11 mouse cellular contexts compared by ENCODE assay signal in the genomic region with DNA sequence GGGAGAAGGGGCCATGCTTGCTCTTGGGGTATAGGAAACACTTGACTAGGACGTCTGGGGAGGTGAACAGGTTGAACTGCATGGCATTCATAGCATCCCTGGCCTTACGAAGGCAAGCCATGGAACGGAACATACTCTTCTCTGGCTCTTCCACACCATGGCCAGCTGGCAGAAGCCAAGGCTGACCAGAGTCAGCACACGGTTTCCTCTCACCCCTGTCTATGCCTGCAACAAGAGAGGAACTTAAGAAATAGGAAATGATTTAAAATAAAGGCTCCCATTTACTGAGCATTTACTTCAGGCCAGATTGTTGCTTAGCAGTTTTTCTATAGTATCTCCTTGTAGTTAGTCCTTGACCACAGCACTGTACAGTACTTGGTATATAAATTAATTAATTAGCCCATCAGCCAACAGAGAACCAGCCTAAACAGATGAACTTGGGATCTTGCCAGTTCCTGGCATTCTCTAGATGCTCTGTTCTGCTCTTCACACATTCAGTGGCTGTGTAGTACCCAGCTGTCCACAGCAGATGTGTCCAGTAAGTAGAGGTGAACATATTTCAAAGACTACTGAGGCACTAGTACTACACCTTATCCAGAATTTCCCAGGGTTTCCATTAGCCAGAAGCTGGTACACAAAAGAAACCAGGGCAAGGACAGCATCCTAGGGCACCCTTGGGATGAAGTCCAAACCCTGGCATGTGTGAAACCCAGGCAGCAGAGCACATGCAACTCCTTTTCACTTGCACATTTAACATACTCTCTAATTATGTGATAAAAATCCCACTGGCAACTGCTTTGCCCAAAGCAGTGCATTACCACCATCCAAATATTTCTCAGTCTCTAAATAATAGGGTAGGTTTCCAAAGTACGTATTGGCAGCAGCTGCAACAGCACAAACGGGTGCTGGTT.
DNase-seq lines count a peak whose midpoint lies in the region; ATAC-seq and TF ChIP-seq lines count a peak whose summit lies in the region.
"Had no signal": no experiment of that assay in that cellular context is flagged by ENCODE, and none has a peak within 500 bp of the region (broad histone marks: within the 10 kb centered on the region; RNA-seq: fewer than 3 reads in every experiment).

No protein-coding gene starts in this region.

- 0 out of 2 replicates have a peak, but pooled peaks have one; percentile 60 for ATAC-seq in embryonic facial prominence, embryonic 15.5 days (ENCODE audit: insufficient number of reproducible peaks, low FRiP score, low TSS enrichment, low read depth)
- peak; percentile 78 for ATAC-seq in forebrain, embryonic 15.5 days (replicated peaks)
- ATAC-seq: activated CD4-positive, CD25-positive, alpha-beta regulatory T cell, adult 4 months had no signal

- H3K9me3 ChIP-seq in embryonic facial prominence, embryonic 15.5 days (replicated peaks): no peaks in the 10 kb centered on the region
- no peaks in the 10 kb centered on the region for H3K9me3 ChIP-seq in embryonic facial prominence, embryonic 10.5 days
- no peaks in the 10 kb centered on the region for H3K9me3 ChIP-seq in forebrain, embryonic 15.5 days
- H3K9me3 ChIP-seq: liver, embryonic 15.5 days had no signal

- H3K27me3 ChIP-seq in embryonic facial prominence, embryonic 15.5 days: no peaks in the 10 kb centered on the region
- H3K27me3 ChIP-seq in embryonic facial prominence, embryonic 10.5 days (replicated peaks; ENCODE audit: low read depth, poor library complexity, severe bottlenecking): no peaks in the 10 kb centered on the region
- no peaks in the 10 kb centered on the region for H3K27me3 ChIP-seq in forebrain, embryonic 15.5 days
- H3K27me3 ChIP-seq in thymus, adult 2 months (ENCODE audit: control insufficient read depth, insufficient read depth, low read length): no peaks in the 10 kb centered on the region
- H3K27me3 ChIP-seq: limb, embryonic 12.5 days; liver, embryonic 15.5 days had no signal

- no peak overlapping the region for H3K27ac ChIP-seq in embryonic facial prominence, embryonic 15.5 days (replicated peaks)
- H3K27ac ChIP-seq in embryonic facial prominence, embryonic 10.5 days (replicated peaks): no peak overlapping the region
- H3K27ac ChIP-seq in layer of hippocampus, adult 2 months: peak overlapping the region; percentile 60
- H3K27ac ChIP-seq in forebrain, embryonic 15.5 days (replicated peaks): peak overlapping the region; percentile 73
- no peak overlapping the region for H3K27ac ChIP-seq in thymus, adult 2 months (ENCODE audit: control insufficient read depth, insufficient read depth, low read length)
- H3K27ac ChIP-seq: limb, embryonic 12.5 days; liver, embryonic 15.5 days had no signal

- H3K4me3 ChIP-seq in embryonic facial prominence, embryonic 15.5 days (replicated peaks): no peak overlapping the region
- no peak overlapping the region for H3K4me3 ChIP-seq in embryonic facial prominence, embryonic 10.5 days
- H3K4me3 ChIP-seq in layer of hippocampus, adult 2 months: no peak overlapping the region
- no peak overlapping the region for H3K4me3 ChIP-seq in forebrain, embryonic 15.5 days
- no peak overlapping the region for H3K4me3 ChIP-seq in thymus, adult 2 months (ENCODE audit: control insufficient read depth, insufficient read depth, low read length)
- H3K4me3 ChIP-seq: limb, embryonic 12.5 days; liver, embryonic 15.5 days had no signal

- H3K9ac ChIP-seq in embryonic facial prominence, embryonic 15.5 days: no peak overlapping the region
- H3K9ac ChIP-seq in forebrain, embryonic 15.5 days (replicated peaks): no peak overlapping the region
- H3K9ac ChIP-seq: limb, embryonic 12.5 days; liver, embryonic 15.5 days had no signal

- TF ChIP-seq CTCF in layer of hippocampus, adult 2 months (conservative IDR thresholded peaks at IDR 0.05): no peak
- TF ChIP-seq CTCF in thymus, adult 2 months (IDR thresholded peaks at IDR 0.05; ENCODE audit: borderline replicate concordance, control insufficient read depth, extremely low read depth, insufficient read depth, low read length, poor library complexity): no peak

- 69% methylated on average over 6 of the region's 6 CpGs for WGBS in embryonic facial prominence, embryonic 15.5 days
- WGBS in embryonic facial prominence, embryonic 10.5 days: 85% methylated on average over 6 of the region's 6 CpGs
- 36% methylated on average over 6 of the region's 6 CpGs for WGBS in forebrain, embryonic 15.5 days
- 79% methylated on average over 6 of the region's 6 CpGs for WGBS in thymus, adult 2 months

- no peak overlapping the region for H3K4me2 ChIP-seq in embryonic facial prominence, embryonic 15.5 days (replicated peaks)
- no peak overlapping the region for H3K4me2 ChIP-seq in forebrain, embryonic 15.5 days (replicated peaks)
- H3K4me2 ChIP-seq: limb, embryonic 12.5 days; liver, embryonic 15.5 days had no signal

- TF ChIP-seq POLR2A in thymus, adult 2 months (IDR thresholded peaks at IDR 0.05; ENCODE audit: control insufficient read depth, extremely low read depth, insufficient read depth, low read length, poor library complexity): no peak

- peaks cover 4% of the 10 kb centered on the region; the same call in 1 of the 2 replicates for H3K4me1 ChIP-seq in embryonic facial prominence, embryonic 15.5 days
- peaks cover 22% of the 10 kb centered on the region for H3K4me1 ChIP-seq in embryonic facial prominence, embryonic 10.5 days
- peaks cover 18% of the 10 kb centered on the region for H3K4me1 ChIP-seq in forebrain, embryonic 15.5 days
- no peaks in the 10 kb centered on the region for H3K4me1 ChIP-seq in thymus, adult 2 months (replicated peaks; ENCODE audit: control insufficient read depth, insufficient read depth, low read length)
- H3K4me1 ChIP-seq: limb, embryonic 12.5 days; liver, embryonic 15.5 days had no signal

- no peak for DNase-seq in embryonic facial prominence, embryonic 10.5 days (ENCODE audit: low spot score)
- peak in 1 of 2 experiments; percentile 44 for DNase-seq in layer of hippocampus, adult 2 months (ENCODE audit: low spot score in 2 of 2)
- DNase-seq in layer of hippocampus, postnatal 14 days (ENCODE audit: low spot score in 2 of 2): no peak
- peak; percentile 19 for DNase-seq in Muller cell, postnatal 12 days (ENCODE audit: inconsistent ontology term)
- no peak for DNase-seq in thymus, adult 2 months
- DNase-seq: kidney, postnatal 10 days had no signal

- H3K36me3 ChIP-seq in embryonic facial prominence, embryonic 15.5 days: no peaks in the 10 kb centered on the region
- H3K36me3 ChIP-seq in embryonic facial prominence, embryonic 10.5 days (replicated peaks): no peaks in the 10 kb centered on the region
- H3K36me3 ChIP-seq in forebrain, embryonic 15.5 days: no peaks in the 10 kb centered on the region
- no peaks in the 10 kb centered on the region for H3K36me3 ChIP-seq in thymus, adult 2 months (ENCODE audit: control insufficient read depth, insufficient read depth, low read length)
- H3K36me3 ChIP-seq: limb, embryonic 12.5 days; liver, embryonic 15.5 days had no signal

Comparison
In these comparisons a context has a peak if more than half of its experiments do, and no peak if none do; other contexts are left out.
1. H3K27ac ChIP-seq: peak in layer of hippocampus, adult 2 months (single experiment) and forebrain, embryonic 15.5 days (single experiment); none in embryonic facial prominence, embryonic 15.5 days (single experiment), embryonic facial prominence, embryonic 10.5 days (single experiment) and thymus, adult 2 months (single experiment).